Comparison of ENCODE assay signal across 24 mouse cellular contexts in genomic region chr8:127779021-127779689, GRCm38 (mm10).
DNase-seq lines count a peak whose midpoint lies in the region; ATAC-seq and TF ChIP-seq lines count a peak whose summit lies in the region.
"Had no signal": no experiment of that assay in that cellular context is flagged by ENCODE, and none has a peak within 500 bp of the region (broad histone marks: within the 10 kb centered on the region; RNA-seq: fewer than 3 reads in every experiment).

No protein-coding gene starts in this region.

- ATAC-seq in hindbrain, embryonic 14.5 days (ENCODE audit: low FRiP score) = no peak
- peak; percentile 55; the same call in 1 of the 2 replicates for ATAC-seq in forebrain, embryonic 11.5 days (replicated peaks; ENCODE audit: low FRiP score)
- peak; percentile 50; the same call in 1 of the 2 replicates for ATAC-seq in forebrain, postnatal 0 days
- ATAC-seq: CD4-positive, CD25-positive, alpha-beta regulatory T cell, adult 4 months; intestine, embryonic 16.5 days; midbrain, embryonic 15.5 days had no signal

- no peaks in the 10 kb centered on the region for H3K27me3 ChIP-seq in hindbrain, embryonic 14.5 days (ENCODE audit: control insufficient read depth, insufficient read depth, low read length)
- H3K27me3 ChIP-seq in hindbrain, embryonic 10.5 days (ENCODE audit: insufficient read depth, poor library complexity, severe bottlenecking) = no peaks in the 10 kb centered on the region
- H3K27me3 ChIP-seq in forebrain, embryonic 11.5 days (ENCODE audit: control insufficient read depth, insufficient read depth, low read length) = no peaks in the 10 kb centered on the region
- no peaks in the 10 kb centered on the region for H3K27me3 ChIP-seq in forebrain, postnatal 0 days (ENCODE audit: insufficient read depth, low read length)
- H3K27me3 ChIP-seq: embryonic facial prominence, embryonic 15.5 days; heart, embryonic 12.5 days; midbrain, embryonic 15.5 days had no signal

- no peaks in the 10 kb centered on the region for H3K36me3 ChIP-seq in hindbrain, embryonic 14.5 days (replicated peaks; ENCODE audit: control insufficient read depth, insufficient read depth)
- H3K36me3 ChIP-seq in hindbrain, embryonic 10.5 days = no peaks in the 10 kb centered on the region
- no peaks in the 10 kb centered on the region for H3K36me3 ChIP-seq in forebrain, embryonic 11.5 days (ENCODE audit: control insufficient read depth, insufficient read depth, low read length)
- no peaks in the 10 kb centered on the region for H3K36me3 ChIP-seq in forebrain, postnatal 0 days (ENCODE audit: insufficient read depth)
- H3K36me3 ChIP-seq: embryonic facial prominence, embryonic 15.5 days; heart, embryonic 12.5 days; midbrain, embryonic 15.5 days had no signal

- peaks cover 23% of the 10 kb centered on the region for H3K4me1 ChIP-seq in hindbrain, embryonic 14.5 days (replicated peaks; ENCODE audit: control insufficient read depth, insufficient read depth, low read length)
- H3K4me1 ChIP-seq in hindbrain, embryonic 10.5 days (replicated peaks) = peaks cover 36% of the 10 kb centered on the region
- H3K4me1 ChIP-seq in forebrain, embryonic 11.5 days (replicated peaks; ENCODE audit: control insufficient read depth, insufficient read depth, low read length) = peaks cover 10% of the 10 kb centered on the region; the same call in 1 of the 2 replicates
- peaks cover 10% of the 10 kb centered on the region; the same call in 1 of the 2 replicates for H3K4me1 ChIP-seq in forebrain, postnatal 0 days (ENCODE audit: insufficient read depth)
- H3K4me1 ChIP-seq: embryonic facial prominence, embryonic 15.5 days had no signal

- H3K4me3 ChIP-seq in hindbrain, embryonic 14.5 days (replicated peaks; ENCODE audit: low read length) = no peak overlapping the region
- H3K4me3 ChIP-seq in hindbrain, embryonic 10.5 days = no peak overlapping the region
- no peak overlapping the region for H3K4me3 ChIP-seq in forebrain, embryonic 11.5 days (ENCODE audit: low read depth, low read length)
- H3K4me3 ChIP-seq in forebrain, postnatal 0 days (ENCODE audit: low read depth, low read length) = no peak overlapping the region
- H3K4me3 ChIP-seq: embryonic facial prominence, embryonic 15.5 days; heart, adult 2 months; heart, embryonic 12.5 days; midbrain, embryonic 15.5 days had no signal

- no peak overlapping the region for H3K4me2 ChIP-seq in hindbrain, embryonic 14.5 days (replicated peaks)
- H3K4me2 ChIP-seq in forebrain, embryonic 11.5 days (ENCODE audit: low read depth, low read length, severe bottlenecking) = no peak overlapping the region
- H3K4me2 ChIP-seq in forebrain, postnatal 0 days (ENCODE audit: low read depth) = no peak overlapping the region
- H3K4me2 ChIP-seq: embryonic facial prominence, embryonic 15.5 days; heart, embryonic 12.5 days; lung, embryonic 14.5 days; midbrain, embryonic 15.5 days had no signal

- DNase-seq in hindbrain, embryonic 14.5 days (ENCODE audit: low spot score) = no peak
- DNase-seq in hindbrain, embryonic 10.5 days (ENCODE audit: low spot score) = no peak
- peak; percentile 28 for DNase-seq in MN1 (ENCODE audit: low spot score)
- DNase-seq in forebrain, embryonic 11.5 days (ENCODE audit: low spot score) = no peak
- no peak for DNase-seq in forebrain, postnatal 0 days
- DNase-seq in cerebellum, adult 9-10 months = no peak
- no peak for DNase-seq in kidney, postnatal 10 days
- DNase-seq: adrenal gland, postnatal 25 days; cerebellum, adult 18-20 months; cerebellum, postnatal 25 days; liver; lung, embryonic 14.5 days; lung, postnatal 14 days; right cerebral cortex, postnatal 25 days; spleen, adult 18-20 months; thymus, postnatal 14 days had no signal

- peak overlapping the region; percentile 58 for H3K27ac ChIP-seq in hindbrain, embryonic 14.5 days
- H3K27ac ChIP-seq in hindbrain, embryonic 10.5 days = no peak overlapping the region
- H3K27ac ChIP-seq in forebrain, embryonic 11.5 days (ENCODE audit: low read depth, low read length) = no peak overlapping the region
- H3K27ac ChIP-seq in forebrain, postnatal 0 days (ENCODE audit: low read depth, low read length) = peak overlapping the region; percentile 29; the same call in 1 of the 2 replicates
- H3K27ac ChIP-seq: embryonic facial prominence, embryonic 15.5 days; heart, adult 2 months; kidney, postnatal 0 days; liver, embryonic 14.5 days; midbrain, embryonic 15.5 days had no signal

- 54% methylated on average over 7 of the region's 7 CpGs for WGBS in hindbrain, embryonic 14.5 days
- WGBS in hindbrain, embryonic 10.5 days = 77% methylated on average over 7 of the region's 7 CpGs
- WGBS in forebrain, embryonic 11.5 days = 53% methylated on average over 7 of the region's 7 CpGs
- WGBS in forebrain, postnatal 0 days = 22% methylated on average over 7 of the region's 7 CpGs

- TF ChIP-seq CTCF in forebrain, postnatal 0 days (IDR thresholded peaks at IDR 0.05; ENCODE audit: low read depth) = no peak

- H3K9ac ChIP-seq in hindbrain, embryonic 14.5 days = no peak overlapping the region
- H3K9ac ChIP-seq in forebrain, embryonic 11.5 days (ENCODE audit: low read length) = no peak overlapping the region
- no peak overlapping the region for H3K9ac ChIP-seq in forebrain, postnatal 0 days
- H3K9ac ChIP-seq: embryonic facial prominence, embryonic 15.5 days; heart, embryonic 12.5 days; liver, embryonic 14.5 days; lung, embryonic 14.5 days; midbrain, embryonic 15.5 days had no signal

- no peaks in the 10 kb centered on the region for H3K9me3 ChIP-seq in hindbrain, embryonic 14.5 days (ENCODE audit: control insufficient read depth, low read length)
- no peaks in the 10 kb centered on the region for H3K9me3 ChIP-seq in hindbrain, embryonic 10.5 days
- no peaks in the 10 kb centered on the region for H3K9me3 ChIP-seq in forebrain, embryonic 11.5 days (ENCODE audit: control insufficient read depth, low read length)
- no peaks in the 10 kb centered on the region for H3K9me3 ChIP-seq in forebrain, postnatal 0 days (ENCODE audit: low read length)
- H3K9me3 ChIP-seq: embryonic facial prominence, embryonic 15.5 days; heart, embryonic 12.5 days; midbrain, embryonic 15.5 days had no signal

Comparison
In these comparisons a context has a peak if more than half of its experiments do, and no peak if none do; other contexts are left out.
1. H3K27ac ChIP-seq: peak in hindbrain, embryonic 14.5 days (single experiment) and forebrain, postnatal 0 days (single experiment); none in hindbrain, embryonic 10.5 days (single experiment) and forebrain, embryonic 11.5 days (single experiment).